Mouse (Mus musculus) kidney, adult 18-20 months (tissue): ENCODE data around the gene Cdc6.

Source experiments
- DNase-seq: peaks from one replicate; pipeline ENCODE4 v3.0.0; 2021

Cdc6 gene

DNA sequence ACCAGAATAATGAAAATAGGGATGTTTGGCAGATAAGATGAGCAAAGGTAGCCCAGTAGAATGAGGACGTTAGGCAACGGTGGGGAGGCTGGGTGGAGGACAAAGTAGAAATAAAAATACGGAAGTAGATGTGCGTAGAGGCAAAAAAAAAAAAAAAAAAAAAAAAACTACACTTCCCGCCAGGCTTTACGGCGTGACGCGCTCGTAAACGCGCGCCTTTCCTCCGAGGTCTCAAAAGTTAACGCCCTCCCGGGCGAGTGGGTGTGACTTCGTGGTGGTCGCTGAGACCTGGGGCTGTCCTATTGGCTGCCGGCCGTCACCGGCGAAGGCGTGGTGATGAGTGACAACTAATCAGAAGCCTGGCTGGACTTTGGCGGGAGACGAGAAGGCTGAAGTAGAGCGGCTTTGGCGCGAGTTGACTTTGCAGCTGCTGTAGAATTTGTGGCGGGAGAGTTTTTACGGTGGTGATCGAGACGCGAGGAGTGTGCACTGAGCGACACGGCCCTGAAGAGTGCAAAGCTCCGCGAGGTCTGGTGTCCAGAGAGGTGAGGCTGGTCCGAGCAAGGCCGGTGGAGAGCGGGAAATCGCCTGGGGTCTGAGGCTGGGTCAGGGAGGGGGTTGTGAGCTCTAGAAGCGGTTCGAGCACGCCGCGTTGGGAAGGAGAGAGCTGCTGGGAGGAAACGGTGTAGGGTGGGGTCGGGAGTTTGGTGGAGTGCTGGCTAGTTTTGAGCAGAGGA is at the start of gene Cdc6:
TSS of gene Cdc6 (plus strand) at position 365 of the 737 bp plus-strand sequence.
- peak; percentile 93 for DNase-seq

DNA sequence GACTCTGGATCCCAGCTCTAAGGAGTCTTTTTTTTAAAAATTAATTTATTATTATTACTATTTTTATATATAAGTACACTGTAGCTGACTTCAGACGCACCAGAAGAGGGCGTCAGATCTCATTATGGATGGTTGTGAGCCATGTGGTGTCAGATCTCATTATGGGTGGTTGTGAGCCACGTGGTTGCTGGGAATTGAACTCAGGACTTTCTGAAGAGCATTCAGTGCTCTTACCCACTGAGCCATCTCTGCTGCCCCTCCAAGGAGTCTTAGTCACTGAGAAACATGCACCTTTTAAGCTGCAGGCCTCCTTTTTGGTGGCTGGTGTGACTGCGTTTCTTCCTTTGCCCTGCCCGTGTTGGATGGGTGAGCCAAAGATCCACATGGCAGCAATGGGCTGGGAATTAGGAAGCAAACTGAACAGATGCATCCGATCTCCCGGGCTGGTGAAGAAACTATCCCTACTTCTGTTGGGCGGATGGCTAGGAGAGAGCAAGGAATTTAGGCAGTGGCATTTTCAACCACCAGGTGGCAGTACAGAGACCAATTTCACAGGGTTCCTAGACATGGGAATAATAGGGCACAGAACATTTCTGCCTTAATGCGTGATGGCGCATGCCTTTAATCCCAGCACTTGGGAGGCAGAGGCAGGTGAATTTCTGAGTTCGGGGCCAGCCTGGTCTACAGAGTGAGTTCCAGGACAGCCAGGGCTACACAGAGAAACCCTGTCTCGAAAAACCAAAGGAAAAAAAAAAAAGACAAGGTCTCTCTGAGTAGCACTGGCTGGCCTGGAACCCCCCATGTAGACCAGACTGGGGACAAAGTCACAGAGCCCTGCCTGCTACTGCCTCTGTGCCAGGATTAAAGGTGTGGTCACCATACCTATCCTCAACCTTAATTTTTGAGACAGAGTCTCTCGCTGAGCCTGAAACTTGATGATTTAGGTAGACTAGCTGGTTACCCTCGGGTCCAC is 48.6 kb upstream of the Cdc6 start:
- DNase-seq, result peak; percentile 92

DNA sequence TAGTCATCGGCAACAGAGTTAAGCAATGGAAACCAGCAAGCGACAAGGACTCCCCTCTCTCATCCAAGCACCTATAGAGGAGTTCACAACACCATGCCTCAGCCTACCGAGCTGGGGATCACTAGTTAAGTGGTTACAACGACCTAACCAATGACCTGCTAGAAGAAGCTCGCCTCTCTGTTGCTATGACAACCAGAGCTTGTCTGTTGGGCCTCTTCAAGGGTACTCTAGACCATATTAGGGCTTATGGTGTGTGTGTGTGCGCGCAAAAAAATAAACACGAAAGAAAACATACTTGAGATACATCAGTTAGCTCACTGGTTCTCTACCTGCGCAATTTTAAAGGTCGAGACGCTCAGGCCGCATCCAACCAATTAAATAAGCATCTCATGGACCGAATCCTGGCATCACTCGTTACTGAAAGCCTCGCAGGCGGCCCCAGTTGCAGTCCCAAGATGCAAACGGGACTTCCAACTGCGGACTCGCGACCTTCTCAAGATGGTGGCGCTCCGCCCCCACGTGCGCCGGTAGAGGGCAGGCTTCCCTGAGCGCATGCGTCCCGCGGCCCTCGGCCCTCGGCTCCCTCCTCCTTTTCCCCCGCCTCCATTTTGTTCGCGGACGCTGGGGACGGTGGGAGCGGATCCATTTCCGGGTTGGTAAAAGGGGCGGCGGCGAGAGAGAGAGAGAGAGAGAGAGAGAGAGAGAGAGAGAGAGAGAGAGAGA is 44.4 kb upstream of the Cdc6 start, which contains the start of gene Wipf2:
TSS of gene Wipf2 (plus strand) at position 611 of the 723 bp plus-strand sequence.
- DNase-seq, result peak; percentile 95

DNA sequence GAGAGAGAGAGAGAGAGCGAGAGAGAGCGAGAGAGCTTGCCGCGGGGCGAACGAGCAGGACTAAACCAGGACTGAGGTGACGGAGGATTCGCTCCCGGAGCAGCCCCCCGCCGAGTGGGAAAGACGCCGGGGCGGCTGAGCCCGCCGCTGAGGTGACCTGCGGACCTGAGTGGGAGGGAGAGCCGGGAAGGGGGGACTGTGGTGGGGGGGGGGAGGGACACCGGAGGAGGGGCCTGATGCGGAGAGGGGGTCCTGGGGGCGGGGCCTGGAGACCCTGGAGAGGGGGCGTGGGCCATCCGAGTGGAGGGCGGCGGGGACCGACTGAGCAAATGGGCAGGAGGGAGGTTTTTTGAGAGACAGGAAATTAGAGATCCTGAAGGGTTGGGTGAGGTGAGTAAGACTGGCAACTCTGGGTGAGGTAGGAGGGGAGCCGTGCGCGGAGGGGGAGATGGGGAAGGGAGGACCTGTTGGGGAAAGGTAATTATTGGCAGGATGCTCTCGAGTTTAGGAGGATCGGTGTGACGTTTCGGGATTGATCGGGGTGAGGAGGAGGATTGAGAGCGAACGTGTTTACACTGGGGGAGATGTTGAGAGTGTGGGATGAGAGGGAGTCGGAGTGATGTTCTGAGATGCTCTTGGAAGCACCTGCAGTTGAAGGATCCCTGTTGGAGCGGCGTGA is 43.7 kb upstream of the Cdc6 start:
- DNase-seq, result peak; percentile 49

DNA sequence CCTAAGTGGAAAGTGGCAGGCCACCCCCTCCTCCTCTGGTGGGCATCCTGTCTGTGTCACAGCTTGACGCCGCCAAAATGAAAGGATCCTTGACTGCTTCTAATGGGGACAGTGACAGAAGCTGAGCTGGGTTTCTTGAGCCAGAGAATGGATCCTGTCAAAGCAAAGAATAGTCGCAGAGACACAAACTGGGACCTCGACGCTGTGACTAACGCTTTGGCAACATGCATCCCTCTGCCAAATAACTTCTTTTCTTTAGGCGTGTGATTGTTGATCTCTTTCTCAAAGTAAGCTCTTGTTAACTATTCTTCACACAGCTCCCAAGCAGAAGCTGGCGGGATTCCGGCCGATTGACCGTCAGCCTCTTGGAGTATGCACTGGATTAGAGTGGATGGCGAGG is 40.3 kb upstream of the Cdc6 start:
- no peak for DNase-seq

DNA sequence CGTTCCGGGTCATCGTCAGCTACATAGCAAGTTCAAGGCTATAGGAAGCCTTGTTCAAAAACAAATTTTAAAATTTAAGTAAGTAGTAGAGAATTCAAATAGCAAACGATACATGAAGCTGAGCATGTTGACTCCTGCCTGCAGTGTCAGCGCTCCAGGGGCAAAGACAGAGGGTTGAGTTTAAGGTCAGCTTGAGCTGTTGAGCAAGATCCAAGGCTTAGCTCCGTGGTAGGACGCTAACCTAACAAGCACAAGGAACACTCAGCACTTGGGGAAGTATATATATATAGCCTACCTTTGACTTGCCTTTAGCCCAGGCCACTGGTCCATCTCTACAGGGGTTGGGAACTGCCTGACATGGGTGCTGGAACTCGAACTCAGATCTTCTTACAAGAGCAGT is 37.7 kb upstream of the Cdc6 start:
- no peak for DNase-seq

DNA sequence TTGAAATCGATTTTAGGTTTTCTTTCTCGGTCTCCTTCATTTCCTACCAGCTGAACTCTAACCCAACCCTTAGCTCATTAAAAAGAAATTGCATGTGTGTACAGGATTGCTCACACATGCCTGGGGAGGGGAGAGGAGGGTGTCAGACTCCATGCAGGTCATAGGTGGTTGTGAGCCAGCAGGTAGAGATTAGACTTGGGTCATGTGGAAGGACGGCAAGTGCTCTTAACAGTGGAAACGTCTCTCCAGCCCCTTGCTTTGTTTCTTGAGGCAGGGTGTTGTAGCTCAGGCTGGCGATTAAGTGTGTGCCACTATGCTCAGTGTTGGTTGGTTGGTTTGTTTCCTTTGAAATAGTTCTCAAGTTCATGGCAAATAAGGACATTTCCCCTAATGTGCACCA is 36.8 kb upstream of the Cdc6 start:
- no peak for DNase-seq

DNA sequence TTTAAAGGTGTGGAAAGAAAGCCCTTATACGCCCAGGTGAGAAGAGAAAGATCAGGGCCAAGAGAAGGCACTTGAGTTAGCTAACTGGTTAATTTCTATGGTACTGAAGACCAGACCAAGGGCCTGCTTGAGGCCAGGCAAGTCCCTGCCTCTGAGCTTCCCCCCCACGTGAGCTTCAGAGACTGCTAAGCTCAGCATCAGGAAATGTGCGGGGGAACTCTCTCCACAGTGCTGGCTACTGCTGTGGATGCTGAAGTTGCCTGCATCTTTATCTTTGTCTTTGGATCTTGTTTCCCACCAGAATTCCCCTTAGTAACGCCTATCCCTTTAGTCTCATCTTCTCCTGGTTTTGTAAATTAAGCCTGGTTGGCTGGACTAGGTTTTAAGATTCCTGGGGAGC is 36.2 kb upstream of the Cdc6 start:
- no peak for DNase-seq

DNA sequence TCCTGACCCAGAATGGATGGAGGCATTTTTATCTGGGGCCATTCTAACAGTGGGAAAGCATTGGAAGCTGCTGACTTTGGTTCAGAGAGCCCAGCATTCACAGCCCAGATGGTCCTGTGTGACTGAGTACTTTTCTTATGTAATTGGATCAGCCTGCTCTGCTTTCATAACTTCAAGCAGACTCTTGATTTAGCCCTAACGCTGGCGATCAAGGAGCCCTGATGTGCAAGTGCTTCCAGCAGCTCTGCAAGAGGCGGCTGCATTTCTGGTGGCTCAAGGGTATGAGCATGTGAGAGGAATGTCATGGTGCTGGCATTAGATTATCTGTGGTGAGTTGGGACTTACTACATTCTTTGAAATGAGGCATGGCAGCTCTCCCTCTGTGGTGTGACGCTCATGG is 35.6 kb upstream of the Cdc6 start:
- DNase-seq, result no peak

DNA sequence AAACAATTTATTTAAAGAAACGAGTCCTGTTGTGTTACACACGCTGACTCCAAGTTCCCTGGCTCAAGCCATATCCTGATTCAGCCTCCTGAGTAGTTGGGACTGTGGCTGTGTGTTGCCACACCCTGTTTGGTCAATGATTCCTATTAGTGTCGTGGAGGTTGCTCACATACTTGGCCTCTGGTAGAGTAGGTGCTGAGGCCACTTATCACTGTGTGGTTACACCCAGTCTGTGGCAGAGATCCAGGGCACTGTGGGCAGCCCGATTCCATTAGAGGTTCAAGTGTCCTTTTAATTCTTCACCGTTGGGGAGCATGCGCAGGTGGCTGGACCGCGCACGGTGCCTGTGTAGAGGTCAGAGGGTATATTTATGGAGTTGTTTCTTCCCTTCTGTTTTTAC is 33.7 kb upstream of the Cdc6 start:
- no peak for DNase-seq

DNA sequence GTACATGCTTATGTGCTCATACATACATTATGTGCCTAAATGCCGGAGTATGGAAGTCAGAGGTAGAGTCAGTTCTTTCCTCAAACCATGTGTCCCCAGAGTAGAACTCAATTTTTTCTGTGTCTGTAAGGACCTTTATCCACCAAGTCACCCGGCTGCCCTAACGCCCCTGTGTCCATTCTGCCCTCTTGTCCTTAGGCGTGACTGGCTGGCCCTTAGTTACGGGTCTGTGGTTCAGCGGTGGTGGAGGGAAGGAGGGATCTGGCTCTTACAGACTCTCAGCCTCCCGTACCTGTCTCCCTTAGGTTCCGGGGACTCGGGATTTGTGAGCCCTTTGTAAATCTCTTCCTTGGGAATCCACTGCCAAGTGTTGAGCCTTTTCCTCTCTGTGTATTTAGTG is 30.6 kb upstream of the Cdc6 start:
- peak; percentile 39 for DNase-seq

DNA sequence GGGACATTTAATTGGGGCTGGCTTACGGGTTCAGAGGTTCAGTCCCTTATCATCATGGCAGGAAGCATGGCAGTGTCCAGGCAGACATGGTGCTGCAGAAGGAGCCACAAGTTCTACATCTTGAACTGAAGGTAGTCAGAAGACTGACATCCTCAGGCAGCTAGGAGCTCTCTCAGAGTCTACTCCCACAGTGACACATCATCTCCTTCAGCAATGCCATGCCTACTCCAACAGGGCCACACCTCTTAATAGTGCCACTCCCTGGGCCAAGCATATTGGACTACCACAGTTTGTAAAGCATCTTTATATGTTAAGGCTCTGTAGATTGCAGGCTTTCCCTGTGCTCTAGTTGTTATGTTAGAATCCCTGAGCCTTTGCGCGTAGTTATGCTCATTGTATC is 19.9 kb upstream of the Cdc6 start:
- DNase-seq, result no peak

DNA sequence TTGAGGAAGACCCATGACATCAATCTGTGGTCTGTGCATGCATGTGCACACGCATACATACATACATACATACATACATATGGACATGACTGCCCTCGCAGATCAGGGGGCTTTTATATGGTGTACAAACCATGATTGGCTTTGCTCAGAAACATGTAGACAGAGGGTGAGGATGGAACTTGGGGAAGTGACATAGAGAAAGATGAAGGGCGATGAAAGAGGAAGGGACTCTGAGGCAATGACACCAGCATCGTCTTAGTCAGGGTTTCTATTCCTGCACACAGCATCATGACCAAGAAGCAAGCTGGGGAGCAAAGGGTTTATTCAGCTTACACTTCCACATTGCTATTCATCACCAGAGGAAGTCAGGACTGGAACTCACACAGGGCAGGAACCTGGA is 18.5 kb upstream of the Cdc6 start:
- no peak for DNase-seq

DNA sequence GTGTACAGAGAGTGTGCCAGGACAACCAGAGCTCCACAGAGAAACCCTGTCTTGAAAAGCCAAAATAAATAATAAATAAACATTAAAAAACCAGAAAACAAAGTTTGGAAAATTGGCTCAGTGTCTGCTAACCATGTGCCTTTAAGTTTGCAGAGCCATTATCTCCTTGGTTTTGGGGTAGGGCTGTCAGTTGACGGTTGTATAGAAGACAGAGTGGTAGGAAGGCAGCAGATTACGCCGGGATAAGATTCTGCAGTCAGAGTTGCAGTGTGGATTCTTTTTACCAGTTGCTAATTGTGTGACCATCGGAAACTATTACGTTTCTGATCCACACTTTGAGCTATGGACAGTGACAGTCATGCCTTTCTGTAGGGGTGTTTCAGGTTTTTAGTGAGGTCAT is 17.6 kb upstream of the Cdc6 start:
- no peak for DNase-seq

DNA sequence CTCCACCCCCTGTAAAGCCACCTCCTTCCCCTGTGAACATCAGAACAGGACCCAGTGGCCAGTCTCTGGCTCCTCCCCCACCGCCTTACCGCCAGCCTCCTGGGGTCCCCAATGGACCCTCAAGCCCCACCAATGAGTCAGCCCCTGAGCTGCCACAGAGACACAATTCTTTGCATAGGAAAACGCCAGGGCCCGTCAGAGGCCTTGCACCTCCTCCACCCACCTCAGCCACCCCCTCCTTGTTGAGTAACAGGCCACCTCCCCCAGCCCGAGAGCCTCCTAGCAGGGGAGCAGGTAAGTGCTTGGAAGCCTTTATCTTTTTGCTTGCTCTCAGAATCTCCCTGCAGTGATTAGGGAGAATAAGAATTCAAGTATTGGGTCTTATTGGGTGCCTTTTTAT is 15.2 kb upstream of the Cdc6 start:
- no peak for DNase-seq

DNA sequence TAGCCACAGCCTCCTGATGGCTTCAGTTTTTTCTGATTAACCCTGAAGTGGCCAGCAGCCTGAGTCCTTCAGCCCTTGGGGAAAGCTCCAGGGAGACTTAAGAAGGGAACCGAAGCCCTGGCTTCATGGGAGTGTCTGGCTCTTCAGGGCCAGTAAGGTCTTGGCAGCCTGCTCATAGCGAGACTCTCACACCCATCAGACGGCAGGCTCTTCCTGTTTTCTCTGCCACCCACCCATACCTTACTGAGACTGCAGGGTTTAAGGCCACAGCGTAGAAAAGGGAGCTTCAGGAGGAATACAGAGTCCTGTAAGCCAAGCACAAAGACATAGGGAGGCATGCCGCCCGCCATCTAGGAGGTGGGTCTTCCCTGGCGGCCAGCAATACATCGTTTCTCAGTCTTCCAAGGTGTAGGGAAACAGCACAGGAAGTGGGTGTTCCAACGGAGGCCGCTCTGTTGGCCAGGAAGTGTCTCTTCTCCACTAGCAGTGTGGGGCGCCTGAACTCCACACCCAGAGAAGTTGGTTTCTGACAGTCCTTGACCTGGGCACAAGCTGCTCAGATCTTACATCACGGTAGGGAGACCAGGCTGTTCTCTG is 7.0 kb upstream of the Cdc6 start:
- no peak for DNase-seq

DNA sequence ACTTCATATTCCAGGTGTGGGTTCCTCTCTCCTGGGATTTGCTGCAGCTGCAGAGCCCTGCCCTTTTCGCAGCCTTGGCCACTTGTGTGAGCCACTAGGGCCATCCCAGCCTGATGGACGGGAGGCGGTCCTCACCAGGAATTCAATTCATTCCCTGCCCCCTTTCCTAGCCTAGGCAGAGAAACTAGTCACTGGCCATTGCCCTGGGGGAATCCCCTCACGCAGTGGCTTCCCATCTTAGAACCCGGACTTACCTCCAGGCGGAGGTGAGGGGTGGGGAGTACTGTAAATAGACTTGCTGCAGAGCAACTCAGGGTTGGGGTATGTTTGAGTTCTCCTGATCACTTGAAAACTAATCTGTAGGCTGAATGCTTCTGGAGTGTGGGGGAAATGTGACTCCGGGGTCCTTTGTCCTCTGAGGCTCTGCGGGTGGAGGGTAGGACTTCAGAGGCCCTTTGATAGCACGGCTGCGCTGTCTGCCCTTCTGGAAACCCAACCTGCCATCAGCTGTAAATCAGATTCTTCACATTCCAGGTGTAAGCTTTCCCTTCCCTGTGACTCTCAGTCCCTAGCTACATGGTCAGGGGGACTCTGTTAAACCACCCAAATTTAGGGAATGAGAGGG is 4.9 kb upstream of the Cdc6 start:
- DNase-seq, result no peak

DNA sequence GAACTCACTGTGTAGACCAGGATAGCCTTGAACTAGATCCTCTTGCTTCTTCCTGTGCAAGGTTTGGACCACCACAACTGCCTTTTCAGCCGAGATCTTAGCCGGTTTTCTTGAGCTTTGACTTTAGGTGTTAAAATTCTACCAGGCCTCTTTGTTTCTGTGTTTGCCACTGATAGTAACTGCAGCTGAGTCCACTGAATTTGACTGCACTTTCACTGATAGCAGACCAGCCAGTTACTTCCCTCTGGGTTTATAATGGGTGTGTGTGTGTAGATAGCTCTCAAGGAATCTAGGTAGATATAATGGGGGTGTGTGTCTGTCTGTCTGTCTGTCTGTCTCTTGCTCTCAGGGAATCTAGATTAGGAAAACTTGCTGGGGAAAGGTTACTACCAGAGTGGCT is 3.0 kb upstream of the Cdc6 start:
- DNase-seq, result no peak

DNA sequence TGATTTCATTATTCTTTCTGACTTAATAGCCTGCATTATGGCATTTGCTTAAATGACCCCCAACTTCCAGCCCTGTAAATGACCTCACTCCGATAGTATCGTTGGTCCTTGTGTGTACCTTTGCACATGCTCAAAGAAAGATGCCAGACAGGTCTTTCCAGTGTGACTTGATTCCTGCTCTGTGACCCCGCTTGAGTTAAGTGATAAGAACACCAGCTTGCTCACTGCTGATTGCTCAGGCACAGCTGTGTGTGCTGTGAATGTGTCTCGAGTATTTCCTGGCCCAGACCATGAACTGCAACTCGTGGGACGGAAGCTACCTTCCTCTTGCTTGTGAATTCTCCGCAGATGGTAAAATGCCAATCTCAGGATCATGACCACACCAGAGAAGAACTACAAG is 2.6 kb upstream of the Cdc6 start:
- DNase-seq, result no peak

DNA sequence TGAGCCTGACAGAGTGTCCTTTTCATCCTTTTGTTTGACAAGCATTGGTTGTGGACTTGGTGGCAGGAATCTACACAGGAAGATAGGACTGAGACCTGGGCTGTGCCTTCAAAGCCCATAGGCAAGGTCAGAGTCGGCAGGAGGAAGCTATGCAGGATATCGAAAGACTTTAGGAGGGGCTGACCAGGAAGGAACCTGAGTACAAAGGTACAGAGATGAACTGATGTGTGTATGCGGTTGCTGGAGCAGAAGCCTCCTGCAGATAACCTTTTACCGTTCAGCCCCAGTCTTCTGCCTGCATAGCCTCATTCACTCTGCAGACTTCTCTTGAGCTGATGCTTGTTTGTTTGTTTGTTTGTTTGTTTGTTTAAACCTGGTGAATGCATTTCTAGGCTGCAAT is 2.0 kb upstream of the Cdc6 start:
- no peak for DNase-seq

DNA sequence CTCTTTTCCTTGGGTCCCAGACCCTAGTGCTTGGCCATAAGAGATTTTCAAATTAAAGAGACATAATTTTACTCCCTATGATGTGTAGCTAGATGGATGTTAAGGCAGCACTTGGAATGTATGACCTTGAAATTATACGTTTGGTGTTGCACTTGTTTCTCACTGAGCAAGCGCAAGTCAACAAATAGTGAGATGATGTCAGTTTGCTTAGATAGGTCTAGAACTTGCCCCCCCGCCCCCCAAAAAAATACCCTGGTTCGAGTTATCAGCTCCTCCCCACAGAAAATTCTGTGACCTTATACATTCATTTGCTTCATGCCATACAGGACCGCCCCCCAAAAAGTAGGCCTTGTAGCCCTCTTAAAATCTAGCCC is 551 bp upstream of the Cdc6 start:
- no peak for DNase-seq

DNA sequence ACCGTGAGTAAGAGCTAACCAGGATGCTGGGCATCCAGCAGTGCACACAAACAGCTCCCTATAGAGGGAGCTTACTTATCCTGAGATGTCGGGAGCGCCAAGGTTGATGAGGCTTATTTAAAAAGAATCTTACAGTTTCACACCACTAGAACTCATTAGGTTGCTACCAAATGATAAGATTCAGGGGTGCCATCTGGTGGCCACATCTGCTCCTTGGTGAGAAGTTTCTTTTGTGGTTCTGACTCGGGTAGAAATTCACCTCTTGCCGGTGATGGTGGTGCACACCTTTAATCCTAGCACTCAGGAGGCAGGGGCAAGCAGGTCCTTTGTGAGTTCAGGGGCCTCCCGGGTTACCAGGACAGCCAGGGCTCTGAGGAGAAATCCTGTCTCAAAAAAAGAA is 2.1 kb downstream of the Cdc6 start:
- peak; percentile 76 for DNase-seq
